Mouse (Mus musculus) E14TG2a.4 (cell line): ENCODE measurements at regions not wholly inside any gene's neighbourhood (a gene's known extent, or its start where the extent isn't known, plus 50 kb on each side); places are given as distances from the start of the nearest gene placed in this dataset.

Source experiments
- CTCF ChIP-seq: conservative IDR thresholded peaks from 2 replicates; pipeline ENCODE4 v1.5.1; 2014; ENCODE audit warnings: low read length
- NANOG ChIP-seq: IDR thresholded peaks from 2 replicates; pipeline ENCODE4 v1.6.1; 2014; ENCODE audit warnings: borderline replicate concordance, low read length, mixed read lengths

DNA sequence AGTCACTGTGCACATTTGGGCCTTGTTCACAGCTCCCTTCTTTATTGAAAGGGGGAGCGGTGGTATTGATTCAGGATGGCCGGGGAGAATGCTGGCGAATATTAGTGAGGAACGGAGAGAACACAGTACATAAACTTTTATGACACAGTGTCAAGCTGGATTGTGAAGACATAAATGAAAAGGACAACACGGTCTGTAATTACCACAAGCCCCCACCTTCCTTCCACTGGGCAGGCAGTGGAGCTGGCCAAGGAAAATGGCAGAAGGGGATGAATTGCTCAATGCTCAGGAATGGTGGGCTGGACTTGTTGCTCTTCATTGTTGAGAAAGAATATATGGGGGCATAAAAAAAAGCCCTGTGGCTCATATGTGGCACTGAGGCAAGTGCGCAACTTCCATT, 486.6 kb downstream of the Ccdc171 start:
- TF ChIP-seq CTCF (no peak), NANOG (no peak)
